Mouse (Mus musculus): ENCODE results near the gene Mageh1. TPM values are rescaled to one million over a fixed set of nuclear protein-coding genes. Genes with fewer than 3 reads are reported as not detected.

Gene Mageh1
- 0.53 and 0.90 TPM in 2 replicates for polyA plus RNA-seq (2012; ENCODE audit: low replicate concordance)

DNA sequence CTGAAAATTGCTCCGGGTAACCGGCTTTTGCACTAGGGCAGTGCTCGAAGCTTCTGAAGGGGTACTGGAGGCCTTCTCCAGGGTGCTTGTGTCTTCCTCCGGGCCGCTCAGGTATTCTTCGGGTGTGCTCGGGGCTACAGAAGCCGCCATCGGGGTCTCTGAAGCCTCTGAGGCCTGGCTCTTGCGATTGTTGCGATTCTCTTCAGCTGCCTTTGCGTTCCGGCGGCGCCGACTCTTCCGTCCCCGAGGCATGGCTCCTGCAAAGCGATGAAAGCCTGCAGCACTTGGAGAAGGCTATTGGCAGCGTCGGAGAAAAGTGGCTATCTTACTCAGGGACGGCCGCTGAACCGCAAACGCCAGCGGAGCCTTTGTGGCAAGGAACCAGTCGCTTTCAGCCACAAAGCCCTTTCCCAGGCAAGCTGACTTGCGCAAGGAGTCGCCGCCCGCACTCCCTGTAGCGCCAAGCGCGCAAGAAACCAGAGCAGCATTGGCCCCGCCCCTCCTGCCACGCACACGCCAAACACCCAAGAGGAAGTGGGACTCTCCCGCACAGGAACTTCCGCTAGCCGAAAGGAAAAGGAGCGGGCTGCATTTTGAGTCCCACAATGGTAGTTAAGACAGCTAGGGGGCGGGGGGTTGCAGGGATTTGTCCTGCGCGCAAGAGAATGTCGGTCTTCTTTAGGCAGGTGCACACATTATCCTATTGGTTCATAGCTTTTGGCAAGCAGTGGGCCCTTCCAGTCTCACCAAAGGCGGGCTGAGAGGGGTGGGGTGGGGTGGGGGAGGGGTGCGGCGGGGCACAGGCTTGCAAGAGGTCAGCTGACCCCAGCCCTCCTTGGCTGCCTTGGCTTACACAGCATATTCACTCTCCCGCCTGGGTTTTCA is at the start of gene Mageh1:
Gene Mageh1, minus strand, starts transcription at position 489 of the 885 bp plus-strand sequence.

GRCm38 (mm10) chrX:153006387-153006841 is 31.0 kb downstream of the Mageh1 start, which contains the start of gene Usp51:
Gene Usp51, plus strand, starts transcription at chrX:153006469.

Other genes starting within 250 kb of the Mageh1 start
- gene Usp51, start 31.1 kb downstream of the Mageh1 start, polyA plus RNA-seq (2012; ENCODE audit: low replicate concordance): 0.46 and 0.48 TPM in 2 replicates
- not detected in 2 replicates for gene Foxr2, start 81.2 kb upstream of the Mageh1 start, polyA plus RNA-seq (2012; ENCODE audit: low replicate concordance)
- gene Rragb, start 102.4 kb upstream of the Mageh1 start, polyA plus RNA-seq (2012; ENCODE audit: low replicate concordance): 1.8 and 2.1 TPM in 2 replicates
- 1.5 and 1.8 TPM in 2 replicates for gene Klf8, start 199.9 kb upstream of the Mageh1 start, polyA plus RNA-seq (2012; ENCODE audit: low replicate concordance)

All from leukemia stem cell, adult 10-12 weeks (primary cell).